Mouse (Mus musculus): Measurements from ENCODE around the gene Ap1m1.

The Ap1m1 gene

DNA sequence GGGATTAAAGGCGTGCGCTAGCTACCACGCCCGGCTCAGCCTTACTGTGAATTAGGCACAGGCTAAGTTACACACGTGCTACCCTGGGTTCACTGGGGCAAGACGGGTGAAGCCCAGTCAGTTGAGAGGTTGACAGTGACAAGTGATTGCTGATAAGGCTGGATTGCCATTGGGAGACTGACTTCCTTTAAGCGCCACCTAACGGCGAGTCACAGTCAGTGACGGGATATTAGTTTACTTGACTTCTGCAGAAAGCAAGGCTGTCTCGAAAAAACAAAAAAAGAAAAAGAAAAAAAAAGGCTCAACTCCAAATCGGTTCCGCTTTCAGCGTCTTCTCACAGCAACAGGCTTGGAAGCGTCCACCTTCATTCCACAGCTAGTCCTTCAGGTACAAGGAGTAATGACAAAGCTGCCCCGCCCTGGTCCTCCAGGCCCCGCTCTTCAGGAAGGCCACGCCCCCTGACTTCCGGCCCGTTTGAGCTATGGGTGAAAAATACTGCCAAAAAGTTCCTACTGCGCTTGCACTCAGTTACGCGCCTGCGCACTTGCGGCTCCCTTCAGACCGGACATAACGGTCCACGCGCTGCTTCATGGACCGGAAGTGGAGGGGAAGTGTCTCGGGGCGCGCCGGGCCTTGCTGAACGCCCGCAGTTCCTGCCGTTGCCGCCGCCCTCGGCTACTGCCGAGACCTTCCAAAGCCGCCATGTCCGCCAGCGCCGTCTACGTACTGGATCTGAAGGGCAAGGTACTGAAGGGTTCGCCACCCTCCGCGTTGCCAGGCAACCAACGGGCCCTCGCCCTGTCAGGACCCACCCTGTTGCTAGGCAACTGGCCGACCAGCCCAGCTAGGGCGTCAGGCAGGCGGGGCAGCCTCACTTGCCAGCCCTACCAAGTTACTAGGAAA lies at the start of gene Ap1m1:
Ap1m1 (plus strand) TSS at position 520 of the 904 bp plus-strand sequence.
- peak; percentile 98 for DNase-seq

DNA sequence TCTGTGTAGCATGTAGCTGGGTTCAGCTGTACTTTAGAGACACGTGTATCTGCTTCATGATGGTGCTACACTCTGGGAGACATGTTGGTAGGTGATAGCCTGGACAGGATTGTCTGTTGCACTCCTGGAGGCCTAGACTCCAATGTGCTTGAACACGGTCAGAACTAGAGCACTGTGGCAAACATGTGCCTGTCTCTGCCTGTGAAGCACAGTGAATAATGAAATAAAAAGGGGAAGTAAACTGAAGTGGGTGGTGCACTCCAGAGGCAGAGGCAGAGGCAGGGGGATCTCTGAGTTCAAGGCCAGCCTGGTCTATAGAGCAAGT lies 49.6 kb upstream of the Ap1m1 start:
- DNase-seq, result no peak

DNA sequence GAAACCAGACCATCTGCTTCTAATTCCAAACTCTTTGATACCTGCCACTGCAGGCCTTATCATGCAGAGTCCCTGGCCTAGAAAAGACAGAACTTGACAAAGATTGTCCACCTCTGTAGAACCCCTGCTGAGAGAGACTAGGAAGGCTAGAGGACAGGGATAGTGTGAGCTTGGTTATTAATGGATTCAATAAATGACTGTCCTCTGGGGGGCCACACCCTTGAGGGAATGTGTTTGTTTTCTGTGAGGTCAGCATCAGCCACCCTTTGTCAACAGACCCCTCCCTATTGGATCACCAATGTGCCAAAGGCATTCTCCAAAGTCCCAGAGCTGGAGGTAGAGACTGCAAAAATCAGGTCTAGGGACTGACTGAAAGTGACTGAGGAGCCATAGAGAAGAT lies 47.8 kb upstream of the Ap1m1 start:
- no peak for DNase-seq

DNA sequence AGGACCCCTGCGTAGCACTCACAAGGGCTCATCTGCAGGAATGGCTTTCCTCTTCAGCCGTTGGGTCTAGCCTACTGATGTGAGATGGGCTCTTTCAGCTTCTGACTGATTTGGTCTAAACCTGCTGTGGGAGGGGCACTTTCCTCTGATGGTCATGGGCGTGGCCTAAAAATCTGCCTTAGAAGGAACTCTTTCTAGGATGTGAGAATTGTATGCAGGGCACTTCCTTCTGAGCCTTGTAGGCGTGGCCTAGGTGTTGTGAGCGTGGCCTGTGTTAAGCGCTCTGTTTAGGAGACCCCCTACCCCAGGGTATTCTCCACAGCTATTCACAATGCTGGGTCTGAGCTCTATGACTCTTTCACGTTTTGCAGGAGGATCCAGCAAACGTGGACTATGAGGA lies 41.8 kb upstream of the Ap1m1 start:
- no peak for DNase-seq

DNA sequence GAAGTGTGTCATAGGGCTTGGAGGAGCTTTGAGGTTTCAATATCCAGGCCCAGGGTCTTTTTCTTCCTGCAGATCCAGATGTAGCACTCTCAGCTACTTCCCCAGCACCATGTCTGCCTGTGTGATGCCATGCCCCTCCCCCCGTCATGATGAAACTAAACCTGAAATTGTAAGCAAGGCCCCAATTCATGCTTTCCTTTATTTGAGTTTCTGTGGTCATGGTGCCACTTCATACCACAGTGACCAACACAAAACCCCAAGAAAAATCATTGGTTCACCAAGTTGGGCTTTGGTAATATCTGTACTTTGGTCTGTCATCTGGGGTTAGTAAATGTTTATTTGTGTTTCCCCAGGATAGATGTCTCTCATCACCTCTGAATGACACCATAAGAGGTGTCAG lies 31.2 kb upstream of the Ap1m1 start:
- DNase-seq, result no peak

DNA sequence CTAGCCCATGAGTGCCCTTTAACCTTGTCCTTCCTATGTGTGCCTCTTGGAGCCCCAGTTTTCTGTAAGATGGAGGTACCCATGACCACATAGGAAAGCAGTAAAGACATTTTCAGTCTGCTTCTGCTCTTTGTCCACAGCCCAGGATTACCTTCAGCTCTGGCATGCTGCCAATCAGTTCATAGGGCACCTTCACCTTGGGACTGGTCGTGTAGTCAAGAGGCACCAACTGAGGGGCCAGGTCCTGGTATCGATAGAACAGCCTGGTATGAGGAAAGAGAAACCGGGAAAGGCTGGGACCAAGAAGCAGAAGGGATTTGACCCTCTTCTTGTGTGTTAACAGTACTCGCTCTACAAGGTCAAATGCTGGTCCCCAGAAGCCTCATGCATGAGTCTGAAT lies 29.6 kb upstream of the Ap1m1 start:
- no peak for DNase-seq

DNA sequence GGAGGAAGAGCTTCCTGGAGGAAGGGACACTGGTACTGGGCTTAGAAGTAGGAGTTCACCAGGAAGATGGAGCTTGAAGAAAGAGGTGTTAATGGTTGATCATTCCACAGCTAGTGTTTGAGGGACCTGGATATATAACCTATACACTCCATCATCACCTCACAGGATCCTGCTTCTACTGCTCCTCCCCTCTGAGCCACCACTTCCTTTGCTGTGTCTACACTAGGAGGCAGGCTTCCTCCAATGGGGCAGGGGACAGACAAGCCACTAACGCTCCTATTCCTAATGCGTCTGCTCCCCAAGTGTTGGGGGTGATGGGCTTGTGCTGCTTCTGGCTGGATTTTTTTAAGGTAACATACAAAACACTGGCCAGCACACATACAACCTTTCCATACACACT lies 29.1 kb upstream of the Ap1m1 start:
- DNase-seq, result no peak

DNA sequence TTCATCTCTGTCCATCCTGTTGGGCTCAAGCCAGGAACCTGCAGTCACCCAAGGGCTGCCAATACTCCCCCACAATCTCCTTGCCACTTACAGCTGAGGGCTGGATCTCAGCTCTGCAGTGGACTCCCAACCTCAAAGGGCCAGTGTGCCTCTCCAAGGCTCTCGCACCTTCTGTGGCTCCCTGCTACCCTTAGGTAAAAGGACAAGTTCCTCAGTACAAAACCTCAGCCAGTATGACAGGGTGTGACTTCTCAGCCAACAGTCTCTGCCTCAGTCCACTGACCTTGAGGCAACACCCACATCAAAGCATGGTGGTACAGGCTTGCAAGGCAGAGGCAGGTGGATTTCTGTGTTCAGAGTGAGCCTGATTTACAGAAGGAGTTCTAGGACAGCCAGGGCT lies 28.0 kb upstream of the Ap1m1 start:
- DNase-seq, result no peak

DNA sequence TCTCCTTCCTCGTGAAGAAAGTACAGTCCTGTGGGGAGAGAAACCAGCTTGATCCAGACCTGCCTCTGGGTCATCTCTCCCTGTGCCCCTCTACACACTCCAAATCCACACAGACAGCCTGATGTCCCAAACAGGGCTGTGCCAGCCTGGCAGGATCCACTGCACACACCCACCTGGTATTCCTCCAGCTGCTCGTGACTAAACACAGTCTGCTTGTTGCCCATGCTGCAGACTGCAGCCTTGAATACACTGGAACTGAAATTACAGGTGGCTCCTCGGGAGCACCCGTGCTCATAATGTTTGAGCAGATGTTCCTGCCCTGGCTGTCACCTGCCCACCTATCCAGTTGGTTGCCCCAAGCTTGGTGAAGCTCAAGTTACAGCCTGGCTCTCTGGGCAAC lies 27.1 kb upstream of the Ap1m1 start, which contains the start of gene Cib3:
Cib3 (minus strand) TSS at position 87 of the 400 bp plus-strand sequence.
- no peak for DNase-seq

DNA sequence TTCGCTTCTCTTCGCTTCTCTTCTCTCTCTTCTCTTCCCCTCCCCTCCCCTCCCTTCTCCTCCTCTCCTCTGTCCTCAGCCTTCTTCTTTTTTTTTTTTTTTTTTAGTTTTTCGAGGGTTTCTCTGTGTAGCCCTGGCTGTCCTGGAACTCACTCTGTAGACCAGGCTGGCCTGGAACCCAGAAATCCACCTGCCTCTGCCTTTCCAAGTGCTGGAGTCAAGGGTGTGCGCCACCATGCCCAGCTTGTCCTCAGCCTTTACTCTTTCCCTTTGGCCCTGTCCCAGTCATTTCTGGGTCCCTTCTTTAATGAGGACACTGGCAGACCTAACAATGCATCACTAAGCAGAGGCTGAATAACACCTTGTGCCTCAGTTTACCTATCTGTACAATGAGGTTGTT lies 26.3 kb upstream of the Ap1m1 start, which contains the start of gene Gm11034:
Gm11034 (minus strand) TSS at position 101 of the 400 bp plus-strand sequence.
- no peak for DNase-seq

DNA sequence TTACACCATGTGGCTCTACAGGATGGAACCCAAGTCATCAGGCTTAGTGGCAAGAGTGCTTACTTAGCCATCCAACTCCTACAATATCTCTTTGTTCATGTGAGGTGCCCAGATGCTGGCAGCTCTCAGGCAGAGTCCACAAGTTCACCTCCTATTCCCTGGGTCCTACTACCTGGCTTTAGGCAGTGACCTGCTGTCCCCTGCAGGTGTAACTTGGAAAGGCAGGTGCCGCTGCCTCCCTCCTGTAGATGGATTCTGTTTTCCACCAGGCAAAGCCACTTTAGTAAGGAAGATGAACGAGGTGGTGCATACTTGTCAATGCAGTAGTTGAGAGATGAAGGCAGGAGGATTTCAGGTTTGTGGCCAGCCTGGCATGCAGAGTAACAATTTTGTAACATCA lies 24.8 kb upstream of the Ap1m1 start:
- DNase-seq, result peak; percentile 49

DNA sequence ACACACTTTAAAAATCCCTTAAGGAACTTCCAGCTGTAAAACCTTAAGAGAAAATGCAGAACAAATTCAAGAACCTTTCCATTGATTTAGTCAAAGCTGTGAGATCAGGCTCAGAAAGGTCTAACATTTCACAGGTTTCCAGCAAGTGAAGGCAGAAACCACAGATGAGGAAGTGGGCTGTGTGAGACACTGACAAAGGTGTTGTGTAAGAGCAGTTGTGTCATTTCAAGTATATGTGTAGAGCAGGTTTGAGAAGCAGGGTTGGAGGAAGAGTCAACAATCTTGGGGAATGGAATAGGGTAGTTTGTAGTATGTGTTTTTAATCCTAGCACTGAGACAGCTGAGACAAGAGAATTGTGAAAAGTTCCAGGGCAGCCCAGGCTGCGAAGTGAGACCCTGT lies 23.9 kb upstream of the Ap1m1 start:
- no peak for DNase-seq

DNA sequence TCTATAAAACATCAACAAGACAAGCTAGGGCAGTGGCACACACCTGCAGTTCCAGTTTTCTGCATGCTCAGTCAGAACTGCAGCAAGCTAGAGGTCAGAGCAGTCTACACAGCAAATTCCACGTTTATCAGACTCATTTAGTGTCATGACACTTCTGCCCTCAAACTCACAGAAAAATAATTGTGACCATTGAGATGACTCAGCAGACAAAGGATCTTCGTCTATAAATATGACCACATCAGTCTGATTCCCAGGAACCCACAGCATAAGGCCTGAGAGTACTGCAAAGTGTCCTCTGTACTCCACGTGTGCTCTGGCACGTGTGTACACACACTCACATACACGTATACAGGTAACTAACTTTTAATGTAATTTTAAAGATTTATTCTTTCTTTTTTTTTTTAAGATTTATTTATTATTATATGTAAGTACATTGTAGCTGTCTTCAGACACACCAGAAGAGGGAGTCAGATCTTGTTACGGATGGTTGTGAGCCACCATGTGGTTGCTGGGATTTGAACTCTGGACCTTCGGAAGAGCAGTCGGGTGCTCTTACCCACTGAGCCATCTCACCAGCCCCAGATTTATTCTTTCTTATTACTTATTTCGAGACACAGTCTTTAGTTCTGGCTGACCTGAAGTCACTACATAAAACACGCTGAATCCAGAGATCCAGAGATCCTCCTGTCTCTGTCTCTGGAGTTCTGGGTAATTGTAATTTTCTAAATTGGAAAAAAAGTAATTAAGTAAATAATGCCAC lies 20.9 kb upstream of the Ap1m1 start:
- no peak for DNase-seq

DNA sequence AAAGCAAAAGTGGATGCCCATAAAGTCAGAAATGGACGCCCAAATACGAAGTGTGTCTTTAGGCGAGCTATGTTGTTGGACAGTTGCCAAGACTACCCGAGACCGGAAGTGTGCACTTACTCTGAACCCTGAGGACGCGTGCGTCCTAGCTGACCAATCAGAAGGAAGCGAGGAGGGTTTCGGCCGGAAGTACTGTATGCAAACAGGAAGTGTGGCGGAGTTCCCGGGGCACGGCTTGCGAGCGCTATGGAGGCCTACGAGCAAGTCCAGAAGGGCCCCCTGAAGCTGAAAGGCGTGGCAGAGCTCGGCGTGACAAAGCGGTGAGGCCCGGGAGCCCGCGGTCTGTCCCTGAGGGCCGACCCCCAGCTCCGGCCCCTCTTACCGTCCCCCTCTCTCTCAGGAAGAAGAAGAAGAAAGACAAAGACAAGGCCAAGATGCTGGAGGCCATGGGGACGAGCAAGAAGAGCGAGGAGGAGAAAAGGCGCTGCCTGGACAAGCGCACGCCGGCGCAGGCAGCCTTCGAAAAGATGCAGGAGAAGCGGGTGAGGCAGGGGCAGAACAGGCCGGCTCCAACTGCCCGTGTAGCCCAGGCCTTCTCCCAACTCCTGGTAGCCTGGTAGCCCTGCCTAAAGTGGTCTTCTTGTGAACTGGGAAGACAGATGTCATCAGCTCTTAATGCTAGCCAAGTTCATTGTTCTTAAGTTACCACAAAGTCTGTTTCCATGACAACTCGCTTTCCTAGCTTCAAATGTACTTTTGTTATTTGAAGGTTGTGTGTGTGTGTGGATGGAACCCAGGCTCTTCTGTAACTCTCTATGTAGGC lies 20.1 kb upstream of the Ap1m1 start, which contains the start of gene Fam32a:
Fam32a (plus strand) TSS at position 190 of the 823 bp plus-strand sequence.
- peak; percentile 91 for DNase-seq

DNA sequence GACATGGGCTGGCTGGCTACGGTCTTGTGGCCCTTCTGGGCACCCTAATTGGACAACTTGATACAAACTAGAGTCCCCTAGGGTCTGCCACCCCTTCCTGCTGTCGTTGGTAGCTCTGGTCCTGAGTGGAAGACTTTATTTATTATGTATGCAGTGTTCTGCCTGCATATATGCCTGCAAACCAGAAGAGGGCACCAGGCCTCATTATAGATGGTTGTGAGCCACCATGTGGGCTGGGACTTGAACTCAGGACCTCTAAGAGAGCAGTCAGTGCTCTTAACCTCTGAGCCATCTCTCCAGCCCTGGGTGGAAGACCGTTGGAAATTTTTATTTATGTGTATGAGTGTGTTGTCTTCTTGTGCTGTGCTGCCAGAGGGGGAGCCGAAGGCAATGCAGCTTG lies 19.1 kb upstream of the Ap1m1 start:
- DNase-seq, result no peak

DNA sequence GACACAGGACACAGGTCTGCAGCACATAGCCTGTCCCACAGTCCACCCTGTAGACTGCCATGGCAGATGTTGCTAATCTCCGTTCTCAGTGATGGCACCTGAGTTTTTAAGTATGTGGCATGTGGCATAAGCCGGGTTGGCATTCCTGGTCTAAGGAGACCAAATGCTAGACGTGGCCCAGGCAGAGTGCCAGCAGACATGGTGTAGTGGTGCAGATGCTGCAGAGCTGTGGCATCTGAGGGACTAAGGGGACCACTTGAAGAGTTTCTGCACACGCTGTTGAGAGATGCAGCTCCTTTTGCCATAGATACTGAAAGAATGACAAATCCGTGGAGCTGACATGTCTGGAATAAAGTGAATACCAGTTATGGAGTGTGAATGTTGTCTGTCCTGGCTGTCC lies 17.2 kb upstream of the Ap1m1 start:
- no peak for DNase-seq

DNA sequence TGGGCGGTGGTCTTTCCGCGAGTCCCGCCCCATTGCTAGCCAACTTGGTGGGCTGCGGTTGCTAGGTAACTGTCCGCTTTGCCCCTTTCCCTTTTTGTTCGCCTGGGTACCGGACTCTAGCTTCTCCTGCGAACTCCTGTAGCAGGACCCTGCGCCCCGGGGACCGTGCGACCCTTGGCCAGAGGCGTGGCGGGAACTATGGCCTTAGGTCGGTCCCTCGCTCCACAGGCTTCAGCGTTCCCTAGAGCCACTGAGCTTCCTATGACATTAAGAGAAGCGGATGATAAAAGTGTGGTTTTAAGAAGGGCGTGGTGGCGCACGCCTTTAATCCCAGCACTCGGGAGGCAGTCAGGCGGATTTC lies 565 bp downstream of the Ap1m1 start:
- no peak for DNase-seq

DNA sequence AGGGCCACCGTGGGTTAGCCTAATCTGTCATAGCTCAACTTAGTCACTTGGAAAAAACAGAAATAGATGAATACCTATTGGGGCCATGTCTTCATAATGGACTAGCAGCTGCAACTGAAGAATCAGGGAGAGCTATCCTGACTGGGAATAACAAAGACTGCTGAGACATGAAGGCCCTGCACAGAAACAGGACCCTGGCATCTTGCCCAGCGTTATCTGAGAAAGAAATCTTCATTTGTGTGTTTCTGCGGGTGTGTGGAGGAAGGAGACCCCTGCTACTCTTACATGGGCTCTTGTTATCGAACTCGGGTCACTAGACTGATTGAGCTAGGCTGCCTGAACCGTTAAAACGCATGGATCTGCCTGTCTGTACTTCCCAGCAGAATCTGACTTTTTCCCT lies 1.1 kb downstream of the Ap1m1 start:
- no peak for DNase-seq

DNA sequence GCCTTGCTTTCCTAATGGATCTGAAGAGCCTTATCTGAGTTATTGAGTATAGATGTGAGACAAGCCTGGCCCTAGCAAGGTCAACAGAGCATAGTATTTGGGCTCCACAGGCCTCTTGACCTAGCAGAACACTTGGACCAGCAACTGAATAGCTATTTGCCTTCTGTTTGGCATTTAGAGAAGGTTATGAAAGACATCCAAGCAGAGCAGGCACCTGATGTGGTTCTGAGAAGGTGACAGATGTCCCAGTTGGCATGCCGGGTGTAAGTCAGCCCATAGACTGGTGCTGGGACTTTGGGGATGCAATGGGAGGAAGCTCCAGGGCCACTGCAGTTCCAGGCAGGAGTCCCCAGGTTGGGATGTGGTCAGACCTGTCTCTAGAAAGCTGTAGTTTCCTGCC lies 2.4 kb downstream of the Ap1m1 start:
- no peak for DNase-seq

DNA sequence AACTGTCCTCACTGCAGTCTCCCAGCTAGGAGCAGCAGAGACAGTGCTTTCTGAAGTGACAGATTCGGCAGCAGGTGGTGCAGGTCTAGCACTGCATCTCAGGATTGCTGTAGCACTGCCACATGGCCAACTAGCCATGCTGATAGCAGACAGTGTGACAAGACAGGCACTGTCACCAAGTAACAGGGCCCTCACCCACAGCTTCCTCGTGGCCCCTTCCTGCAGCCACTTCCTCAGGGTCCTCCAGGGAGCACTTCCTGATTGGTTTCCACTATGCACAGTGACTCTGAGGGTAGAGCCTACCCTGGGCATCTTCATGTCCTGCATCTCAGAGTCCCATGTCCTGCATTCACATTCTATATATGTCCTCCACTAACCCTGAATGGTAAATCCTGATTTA lies 4.8 kb downstream of the Ap1m1 start:
- DNase-seq, result no peak

DNA sequence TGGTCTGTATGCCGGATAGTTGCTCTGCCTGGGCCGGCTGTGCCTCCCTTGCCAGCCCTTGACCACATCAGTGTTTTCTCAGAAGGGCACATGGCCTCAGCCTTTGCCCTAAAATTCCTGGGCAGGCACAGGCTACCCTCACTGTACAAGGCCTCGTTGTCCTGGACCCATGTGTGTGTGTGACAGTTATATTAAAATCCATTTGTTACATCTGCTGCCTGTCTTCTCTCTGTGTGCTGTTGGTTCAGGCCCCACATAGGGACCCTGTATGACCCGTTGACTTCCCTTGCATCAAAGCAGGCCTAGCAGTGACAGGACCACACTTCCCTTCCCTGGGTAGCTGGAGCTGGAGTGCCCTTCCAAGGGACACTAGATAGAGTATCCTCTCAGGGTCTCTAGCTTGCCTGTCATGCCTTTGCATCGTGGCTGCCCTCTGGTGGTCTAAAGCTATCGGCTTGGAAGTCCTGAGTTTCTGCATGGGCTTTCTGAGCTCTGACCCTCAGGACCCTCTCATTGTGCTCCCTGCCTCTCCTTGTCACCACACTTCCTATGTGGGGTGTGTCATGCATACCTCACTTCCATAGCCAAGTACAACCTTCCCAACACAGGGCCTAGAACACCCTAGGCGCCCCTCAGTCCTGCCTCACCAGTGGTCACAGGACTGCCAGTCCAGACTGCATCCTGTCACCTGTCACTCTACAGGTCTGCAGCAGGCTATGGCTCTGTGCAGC lies 17.5 kb downstream of the Ap1m1 start:
- peak; percentile 53 for DNase-seq

DNA sequence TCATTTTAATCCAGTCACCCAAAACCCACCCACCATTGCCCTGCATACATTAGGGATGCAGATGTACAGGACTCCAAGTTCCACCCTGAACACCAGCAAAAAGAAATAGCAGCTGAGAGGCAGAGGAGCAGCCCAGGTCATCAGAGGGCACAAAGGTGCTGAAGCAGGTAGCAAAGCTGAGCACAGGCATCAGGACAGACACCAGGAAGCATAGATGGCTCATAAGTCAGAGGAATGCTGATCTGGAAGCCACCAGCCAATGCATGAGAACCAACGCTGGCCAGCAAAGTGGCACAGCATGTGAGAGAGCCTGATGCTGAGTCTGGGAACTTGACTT lies 18.1 kb downstream of the Ap1m1 start:
- DNase-seq, result no peak

DNA sequence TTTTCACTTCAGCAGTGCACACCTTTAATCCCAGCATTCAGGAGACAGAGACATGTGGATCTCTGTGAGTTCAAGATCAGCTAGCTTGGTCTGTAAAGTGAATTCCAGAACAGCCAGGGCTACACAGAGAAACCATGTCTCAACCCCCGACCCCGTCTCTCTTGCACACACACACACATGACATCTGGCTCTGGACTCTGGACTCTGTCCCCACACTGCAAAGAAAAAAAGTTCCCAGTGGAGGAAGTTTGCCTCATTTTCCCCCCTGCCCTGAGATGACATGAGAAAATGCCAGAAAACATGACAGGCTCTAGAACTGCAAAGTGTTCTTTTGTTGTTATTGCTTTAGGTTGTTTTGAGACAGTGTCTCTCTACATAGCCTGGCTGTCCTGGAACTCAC lies 20.0 kb downstream of the Ap1m1 start:
- DNase-seq, result no peak
